Mouse (Mus musculus) embryonic facial prominence, embryonic 15.5 days (tissue): ENCODE results near the gene 1500009L16Rik. TPM values are rescaled to one million over a fixed set of nuclear protein-coding genes. Genes with fewer than 3 reads are reported as not detected.

ENCODE experiments used
- ATAC-seq: fragments of 200-750 bp; cut with Nextera tagmentation; 2 replicates; pipeline ENCODE4 v1.8.0; 2017; ENCODE audit warnings: low read depth, moderate TSS enrichment; ENCODE audit not compliant: insufficient number of reproducible peaks, low FRiP score, low TSS enrichment
- H3K27ac ChIP-seq: fragments of 300-500 bp; sonication (generic); replicated peaks from 2 replicates; pipeline ENCODE4 v1.5.1; 2015; ENCODE audit warnings: mild to moderate bottlenecking, inconsistent platforms
- H3K27me3 ChIP-seq: fragments of 300-500 bp; sonication (generic); 2 replicates; pipeline ENCODE4 v1.6.1; 2015; ENCODE audit warnings: inconsistent platforms
- H3K36me3 ChIP-seq: fragments of 300-500 bp; sonication (generic); 2 replicates; pipeline ENCODE4 v1.6.1; 2015; ENCODE audit warnings: mild to moderate bottlenecking, inconsistent platforms
- H3K4me1 ChIP-seq: fragments of 300-500 bp; sonication (generic); 2 replicates; pipeline ENCODE4 v1.6.1; 2015; ENCODE audit warnings: inconsistent platforms
- H3K4me2 ChIP-seq: fragments of 300-500 bp; sonication (generic); replicated peaks from 2 replicates; pipeline ENCODE4 v1.6.1; 2015; ENCODE audit warnings: mild to moderate bottlenecking, inconsistent platforms
- H3K4me3 ChIP-seq: fragments of 300-500 bp; sonication (generic); replicated peaks from 2 replicates; pipeline ENCODE4 v1.5.1; 2015; ENCODE audit warnings: mild to moderate bottlenecking, inconsistent platforms
- H3K9ac ChIP-seq: fragments of 300-500 bp; sonication (generic); 2 replicates; pipeline ENCODE4 v1.6.1; 2015; ENCODE audit warnings: inconsistent platforms
- H3K9me3 ChIP-seq: fragments of 300-500 bp; sonication (generic); replicated peaks from 2 replicates; pipeline ENCODE4 v1.6.1; 2016; ENCODE audit warnings: inconsistent platforms
- WGBS: fragments of 180-500 bp; shearing (Covaris S2); methylation state at CpG from one replicate; pipeline ENCODE4 v1.1.7; 2015; 5-methylcytosine and 5-hydroxymethylcytosine counted together
- polyA plus RNA-seq: library from polyadenylated mRNA; unstranded; fragments of >200 nt; fragmentation: Nextera tagmentation; extraction: Ambion mirVana; gene quantifications from 2 replicates; pipeline ENCODE4 v1.2.1, GENCODE M21; 2015

Gene 1500009L16Rik
- polyA plus RNA-seq, 1 experiment from 2014 or later = 24.8 TPM

- Histone ChIP-seq H3K9ac (no peak overlapping the region), H3K4me3 (no peak overlapping the region), H3K27ac (no peak overlapping the region), H3K9me3 (no peaks in the 10 kb centered on the region), H3K4me2 (no peak overlapping the region), H3K36me3 (no peaks in the 10 kb centered on the region), H3K4me1 (peaks cover 27% of the 10 kb centered on the region), H3K27me3 (no peaks in the 10 kb centered on the region)
- no peak for ATAC-seq
- 67% methylated on average over 11 of the region's 11 CpGs for WGBS
Measured at GRCm38 (mm10) chr10:83726164-83726563, 3.5 kb downstream of the 1500009L16Rik start.

- Histone ChIP-seq H3K27me3 (no peaks in the 10 kb centered on the region), H3K4me1 (peaks cover 25% of the 10 kb centered on the region), H3K36me3 (no peaks in the 10 kb centered on the region), H3K4me2 (no peak overlapping the region), H3K9ac (no peak overlapping the region), H3K27ac (no peak overlapping the region), H3K9me3 (no peaks in the 10 kb centered on the region), H3K4me3 (no peak overlapping the region)
- ATAC-seq = no peak
- WGBS = 67% methylated on average over 5 of the region's 5 CpGs
Measured at GRCm38 (mm10) chr10:83727846-83728245, 5.2 kb downstream of the 1500009L16Rik start.

GRCm38 (mm10) chr10:83728529-83728928 lies 5.9 kb downstream of the 1500009L16Rik start:
- no peaks in the 10 kb centered on the region for H3K27me3 ChIP-seq
- H3K9me3 ChIP-seq = no peaks in the 10 kb centered on the region
- H3K4me1 ChIP-seq = peaks cover 20% of the 10 kb centered on the region
- no peak overlapping the region for H3K4me3 ChIP-seq
- H3K36me3 ChIP-seq = no peaks in the 10 kb centered on the region
- 61% methylated on average over 6 of the region's 6 CpGs for WGBS
- no peak overlapping the region for H3K27ac ChIP-seq
- no peak overlapping the region for H3K9ac ChIP-seq
- H3K4me2 ChIP-seq = no peak overlapping the region
- ATAC-seq = no peak

- peaks cover 15% of the 10 kb centered on the region for H3K4me1 ChIP-seq
- H3K27ac ChIP-seq = no peak overlapping the region
- H3K9me3 ChIP-seq = no peaks in the 10 kb centered on the region
- ATAC-seq = no peak
- no peak overlapping the region for H3K4me3 ChIP-seq
- no peaks in the 10 kb centered on the region for H3K36me3 ChIP-seq
- no peak overlapping the region for H3K4me2 ChIP-seq
- H3K27me3 ChIP-seq = no peaks in the 10 kb centered on the region
- WGBS = 77% methylated on average over 3 of the region's 3 CpGs
- no peak overlapping the region for H3K9ac ChIP-seq
Measured at GRCm38 (mm10) chr10:83729076-83729475, 6.4 kb downstream of the 1500009L16Rik start.

GRCm38 (mm10) chr10:83729492-83729891 lies 6.8 kb downstream of the 1500009L16Rik start:
- no peaks in the 10 kb centered on the region for H3K27me3 ChIP-seq
- H3K36me3 ChIP-seq = no peaks in the 10 kb centered on the region
- H3K9me3 ChIP-seq = no peaks in the 10 kb centered on the region
- no peak for ATAC-seq
- 30% methylated on average over 7 of the region's 7 CpGs for WGBS
- no peak overlapping the region for H3K27ac ChIP-seq
- peaks cover 15% of the 10 kb centered on the region for H3K4me1 ChIP-seq
- no peak overlapping the region for H3K4me3 ChIP-seq
- no peak overlapping the region for H3K4me2 ChIP-seq
- no peak overlapping the region for H3K9ac ChIP-seq

- Histone ChIP-seq H3K27ac (no peak overlapping the region), H3K27me3 (no peaks in the 10 kb centered on the region), H3K9ac (no peak overlapping the region), H3K36me3 (no peaks in the 10 kb centered on the region), H3K4me1 (peaks cover 13% of the 10 kb centered on the region), H3K9me3 (no peaks in the 10 kb centered on the region), H3K4me2 (no peak overlapping the region), H3K4me3 (no peak overlapping the region)
- no peak for ATAC-seq
- WGBS = 89% methylated on average over 4 of the region's 4 CpGs
Measured at GRCm38 (mm10) chr10:83733725-83734124, 11.1 kb downstream of the 1500009L16Rik start.

- no peak overlapping the region for H3K4me2 ChIP-seq
- no peak overlapping the region for H3K9ac ChIP-seq
- H3K27ac ChIP-seq = no peak overlapping the region
- no peaks in the 10 kb centered on the region for H3K9me3 ChIP-seq
- no peak overlapping the region for H3K4me3 ChIP-seq
- H3K27me3 ChIP-seq = no peaks in the 10 kb centered on the region
- no peaks in the 10 kb centered on the region for H3K36me3 ChIP-seq
- ATAC-seq = no peak
- WGBS = 84% methylated on average over 15 of the region's 15 CpGs
- H3K4me1 ChIP-seq = no peaks in the 10 kb centered on the region
Measured at GRCm38 (mm10) chr10:83738996-83739655, 16.5 kb downstream of the 1500009L16Rik start.

GRCm38 (mm10) chr10:83744656-83745055 lies 22.0 kb downstream of the 1500009L16Rik start:
- no peak for ATAC-seq
- peaks cover 5% of the 10 kb centered on the region; the same call in 1 of the 2 replicates for H3K4me1 ChIP-seq
- H3K4me3 ChIP-seq = no peak overlapping the region
- no peak overlapping the region for H3K4me2 ChIP-seq
- H3K27ac ChIP-seq = no peak overlapping the region
- no peaks in the 10 kb centered on the region for H3K36me3 ChIP-seq
- no peak overlapping the region for H3K9ac ChIP-seq
- no peaks in the 10 kb centered on the region for H3K27me3 ChIP-seq
- 87% methylated on average over 3 of the region's 3 CpGs for WGBS
- H3K9me3 ChIP-seq = no peaks in the 10 kb centered on the region

- Histone ChIP-seq H3K4me1 (peaks cover 1% of the 10 kb centered on the region; the same call in 1 of the 2 replicates), H3K4me3 (no peak overlapping the region), H3K4me2 (no peak overlapping the region), H3K27ac (no peak overlapping the region), H3K27me3 (no peaks in the 10 kb centered on the region), H3K9me3 (no peaks in the 10 kb centered on the region), H3K9ac (no peak overlapping the region), H3K36me3 (no peaks in the 10 kb centered on the region)
- ATAC-seq = no peak
- 84% methylated on average over 1 of the region's 1 CpGs for WGBS
Measured at GRCm38 (mm10) chr10:83753056-83753455, 30.4 kb downstream of the 1500009L16Rik start.

GRCm38 (mm10) chr10:83757343-83757962 lies 34.8 kb downstream of the 1500009L16Rik start:
- H3K27ac ChIP-seq = no peak overlapping the region
- H3K9me3 ChIP-seq = no peaks in the 10 kb centered on the region
- no peak overlapping the region for H3K4me2 ChIP-seq
- 0 out of 2 replicates have a peak, but pooled peaks cover 4% of the 10 kb centered on the region for H3K36me3 ChIP-seq
- H3K4me1 ChIP-seq = no peaks in the 10 kb centered on the region
- WGBS = 70% methylated on average over 17 of the region's 17 CpGs
- ATAC-seq = no peak; the same call in 1 of the 2 replicates
- no peaks in the 10 kb centered on the region for H3K27me3 ChIP-seq
- no peak overlapping the region for H3K4me3 ChIP-seq
- no peak overlapping the region for H3K9ac ChIP-seq

- no peaks in the 10 kb centered on the region for H3K4me1 ChIP-seq
- no peak overlapping the region for H3K4me2 ChIP-seq
- no peaks in the 10 kb centered on the region for H3K9me3 ChIP-seq
- H3K36me3 ChIP-seq = 0 out of 2 replicates have a peak, but pooled peaks cover 4% of the 10 kb centered on the region
- no peak overlapping the region for H3K4me3 ChIP-seq
- WGBS = 88% methylated on average over 13 of the region's 13 CpGs
- no peak for ATAC-seq
- no peak overlapping the region for H3K9ac ChIP-seq
- no peaks in the 10 kb centered on the region for H3K27me3 ChIP-seq
- H3K27ac ChIP-seq = no peak overlapping the region
Measured at GRCm38 (mm10) chr10:83758732-83759131, 36.1 kb downstream of the 1500009L16Rik start.
